Mouse (Mus musculus) stomach, embryonic 16.5 days (tissue): ENCODE data around the gene Prss12. TPM values are rescaled to one million over a fixed set of nuclear protein-coding genes. Genes with fewer than 3 reads are reported as not detected.

Source experiments
- ATAC-seq: fragments of 200-750 bp; cut with Nextera tagmentation; 2 replicates; pipeline ENCODE4 v1.8.0; 2017; ENCODE audit warnings: moderate number of reproducible peaks, moderate TSS enrichment; ENCODE audit not compliant: insufficient read depth, low FRiP score
- H3K27ac ChIP-seq: fragments of 300-500 bp; sonication (generic); 2 replicates; pipeline ENCODE4 v1.5.1; 2014; ENCODE audit warnings: low read length
- H3K27me3 ChIP-seq: fragments of 300-500 bp; sonication (generic); 2 replicates; pipeline ENCODE4 v1.6.1; 2014; ENCODE audit warnings: low read length, control low read depth, mixed read lengths; ENCODE audit not compliant: control insufficient read depth, insufficient read depth
- H3K36me3 ChIP-seq: fragments of 300-500 bp; sonication (generic); 2 replicates; pipeline ENCODE4 v1.6.1; 2014; ENCODE audit warnings: low read length; ENCODE audit not compliant: control insufficient read depth, insufficient read depth
- H3K4me1 ChIP-seq: fragments of 300-500 bp; sonication (generic); 2 replicates; pipeline ENCODE4 v1.6.1; 2014; ENCODE audit warnings: low read length, control low read depth, mixed read lengths; ENCODE audit not compliant: control insufficient read depth, insufficient read depth
- H3K4me2 ChIP-seq: fragments of 300-500 bp; sonication (generic); 2 replicates; pipeline ENCODE4 v1.6.1; 2014; ENCODE audit warnings: low read depth, low read length, mixed read lengths
- H3K4me3 ChIP-seq: fragments of 300-500 bp; sonication (generic); replicated peaks from 2 replicates; pipeline ENCODE4 v1.5.1; 2014; ENCODE audit warnings: mild to moderate bottlenecking, low read length
- H3K9ac ChIP-seq: fragments of 300-500 bp; sonication (generic); 2 replicates; pipeline ENCODE4 v1.6.1; 2014; ENCODE audit warnings: low read length
- H3K9me3 ChIP-seq: fragments of 300-500 bp; sonication (generic); replicated peaks from 2 replicates; pipeline ENCODE4 v1.6.1; 2016; ENCODE audit warnings: low read length, control low read depth; ENCODE audit not compliant: control insufficient read depth
- WGBS: fragments of 180-500 bp; shearing (Covaris S2); extraction: QIAGEN DNeasy Blood & Tissue Kit; methylation state at CpG from one replicate; pipeline ENCODE4 v1.1.7; 2014; 5-methylcytosine and 5-hydroxymethylcytosine counted together
- polyA plus RNA-seq: library from polyadenylated mRNA; unstranded; fragments of >200 nt; fragmentation: Nextera tagmentation; extraction: Ambion mirVana; gene quantifications from 2 replicates; pipeline ENCODE4 v1.2.1, GENCODE M21; 2015

The Prss12 gene
- 2.8 and 3.3 TPM in 2 replicates for polyA plus RNA-seq

GRCm38 (mm10) chr3:123446708-123447537 is at the start of gene Prss12:
Prss12 (plus strand) TSS chr3:123446913.
- WGBS: under 1% methylated on average over 84 of the region's 84 CpGs

GRCm38 (mm10) chr3:123397562-123398481 is 48.9 kb upstream of the Prss12 start:
- no peak for ATAC-seq
- Histone ChIP-seq H3K4me2 (no peak overlapping the region), H3K4me1 (no peaks in the 10 kb centered on the region), H3K4me3 (no peak overlapping the region), H3K9me3 (no peaks in the 10 kb centered on the region), H3K9ac (no peak overlapping the region), H3K27me3 (no peaks in the 10 kb centered on the region), H3K36me3 (no peaks in the 10 kb centered on the region), H3K27ac (no peak overlapping the region)
- WGBS: 64% methylated on average over 9 of the region's 9 CpGs

More at GRCm38 (mm10) chr3:123446708-123447537, at the start of gene Prss12:
- no peaks in the 10 kb centered on the region for H3K36me3 ChIP-seq
- no peak within 1 kb of the TSS for H3K27ac ChIP-seq
- peak within 1 kb of the TSS; percentile 78 for H3K9ac ChIP-seq
- H3K4me1 ChIP-seq: peaks cover 8% of the 10 kb centered on the region
- H3K9me3 ChIP-seq: no peaks in the 10 kb centered on the region
- H3K4me2 ChIP-seq: peak within 1 kb of the TSS; percentile 100
- ATAC-seq: peak; percentile 63
- peak within 1 kb of the TSS; percentile 72 for H3K4me3 ChIP-seq
- peaks cover 15% of the 10 kb centered on the region; the same call in 1 of the 2 replicates for H3K27me3 ChIP-seq

GRCm38 (mm10) chr3:123404945-123405344 is 41.8 kb upstream of the Prss12 start:
- Histone ChIP-seq H3K27me3 (no peaks in the 10 kb centered on the region), H3K36me3 (no peaks in the 10 kb centered on the region), H3K9me3 (no peaks in the 10 kb centered on the region), H3K9ac (no peak overlapping the region), H3K4me2 (no peak overlapping the region), H3K4me3 (no peak overlapping the region), H3K27ac (no peak overlapping the region), H3K4me1 (no peaks in the 10 kb centered on the region)
- WGBS: 72% methylated on average over 3 of the region's 3 CpGs
- ATAC-seq: no peak

GRCm38 (mm10) chr3:123411821-123412578 is 34.7 kb upstream of the Prss12 start:
- Histone ChIP-seq H3K27ac (no peak overlapping the region), H3K27me3 (no peaks in the 10 kb centered on the region), H3K9ac (no peak overlapping the region), H3K9me3 (no peaks in the 10 kb centered on the region), H3K4me1 (no peaks in the 10 kb centered on the region), H3K4me3 (no peak overlapping the region), H3K4me2 (no peak overlapping the region), H3K36me3 (no peaks in the 10 kb centered on the region)
- ATAC-seq: no peak
- WGBS: 68% methylated on average over 6 of the region's 6 CpGs

GRCm38 (mm10) chr3:123413173-123413572 is 33.5 kb upstream of the Prss12 start:
- no peak overlapping the region for H3K27ac ChIP-seq
- no peaks in the 10 kb centered on the region for H3K36me3 ChIP-seq
- no peak overlapping the region for H3K9ac ChIP-seq
- no peaks in the 10 kb centered on the region for H3K27me3 ChIP-seq
- no peak overlapping the region for H3K4me2 ChIP-seq
- ATAC-seq: no peak
- WGBS: 75% methylated on average over 5 of the region's 5 CpGs
- no peaks in the 10 kb centered on the region for H3K4me1 ChIP-seq
- no peak overlapping the region for H3K4me3 ChIP-seq
- H3K9me3 ChIP-seq: no peaks in the 10 kb centered on the region

GRCm38 (mm10) chr3:123425647-123426046 is 21.1 kb upstream of the Prss12 start:
- Histone ChIP-seq H3K4me3 (no peak overlapping the region), H3K36me3 (no peaks in the 10 kb centered on the region), H3K27me3 (no peaks in the 10 kb centered on the region), H3K4me2 (no peak overlapping the region), H3K4me1 (no peaks in the 10 kb centered on the region), H3K9ac (no peak overlapping the region), H3K27ac (no peak overlapping the region), H3K9me3 (no peaks in the 10 kb centered on the region)
- no peak for ATAC-seq
- 50% methylated on average over 2 of the region's 2 CpGs for WGBS

- ATAC-seq: no peak
- H3K27me3 ChIP-seq: no peaks in the 10 kb centered on the region
These were observed 18.7 kb upstream of the Prss12 start for GRCm38 (mm10) chr3:123428005-123428404.

GRCm38 (mm10) chr3:123429597-123430458 is 16.9 kb upstream of the Prss12 start:
- 65% methylated on average over 22 of the region's 22 CpGs for WGBS
- no peak overlapping the region for H3K4me3 ChIP-seq
- no peak overlapping the region for H3K4me2 ChIP-seq
- ATAC-seq: peak; percentile 37
- no peak overlapping the region for H3K27ac ChIP-seq
- H3K9me3 ChIP-seq: no peaks in the 10 kb centered on the region
- H3K9ac ChIP-seq: no peak overlapping the region
- no peaks in the 10 kb centered on the region for H3K27me3 ChIP-seq
- H3K36me3 ChIP-seq: no peaks in the 10 kb centered on the region
- H3K4me1 ChIP-seq: no peaks in the 10 kb centered on the region

More at GRCm38 (mm10) chr3:123428005-123428404, 18.7 kb upstream of the Prss12 start:
- no peak overlapping the region for H3K4me2 ChIP-seq
- no peaks in the 10 kb centered on the region for H3K4me1 ChIP-seq
- 40% methylated on average over 4 of the region's 4 CpGs for WGBS
- H3K27ac ChIP-seq: no peak overlapping the region
- H3K36me3 ChIP-seq: no peaks in the 10 kb centered on the region
- H3K9me3 ChIP-seq: no peaks in the 10 kb centered on the region
- H3K9ac ChIP-seq: no peak overlapping the region
- no peak overlapping the region for H3K4me3 ChIP-seq
